Mouse (Mus musculus) myocyte (in vitro differentiated cells): ENCODE data around the gene Pheta1. TPM values are rescaled to one million over a fixed set of nuclear protein-coding genes. Genes with fewer than 3 reads are reported as not detected.

Experiments used
- H3K27me3 ChIP-seq: one replicate; pipeline ENCODE4 v1.6.1; 2011; ENCODE audit not compliant: control insufficient read depth, insufficient read depth, insufficient read length
- H3K36me3 ChIP-seq: one replicate; pipeline ENCODE4 v1.6.1; 2011; ENCODE audit not compliant: control insufficient read depth, insufficient read depth
- H3K4me2 ChIP-seq: one replicate; pipeline ENCODE4 v1.6.1; 2011; ENCODE audit warnings: low read depth, control low read depth
- H3K4me3 ChIP-seq: one replicate; pipeline ENCODE4 v1.5.1; 2011; ENCODE audit warnings: mild to moderate bottlenecking, control low read depth, moderate library complexity
- H3K79me2 ChIP-seq: one replicate; pipeline ENCODE4 v1.6.1; 2011; ENCODE audit not compliant: control insufficient read depth, insufficient read depth
- H3ac ChIP-seq: one replicate; pipeline ENCODE4 v1.6.1; 2011; ENCODE audit not compliant: control insufficient read depth, insufficient read length
- CEBPB ChIP-seq: IDR thresholded peaks from 2 replicates; pipeline ENCODE4 v1.6.1; 2011; ENCODE audit warnings: mild to moderate bottlenecking, moderate library complexity; ENCODE audit not compliant: poor library complexity, insufficient read depth, severe bottlenecking
- E2F4 ChIP-seq: IDR thresholded peaks from one replicate; pipeline ENCODE4 v1.6.1; 2011; ENCODE audit warnings: mild to moderate bottlenecking, control low read depth, moderate library complexity; ENCODE audit not compliant: insufficient read depth
- MAX ChIP-seq: IDR thresholded peaks from one replicate; pipeline ENCODE4 v1.6.1; 2011; ENCODE audit warnings: low read depth, mild to moderate bottlenecking, control low read depth
- MYOD1 ChIP-seq, 3 experiments: IDR thresholded peaks; one replicate each; pipeline ENCODE4 v1.6.1; 2011; ENCODE audit warnings: control low read depth in 2 of 3, low read depth in 2 of 3, mild to moderate bottlenecking in 2 of 3, moderate library complexity in 1 of 3; ENCODE audit not compliant: insufficient read length in 2 of 3, control insufficient read depth in 1 of 3
- MYOG ChIP-seq, 3 experiments: IDR thresholded peaks; one replicate each; pipeline ENCODE4 v1.6.1; 2011; ENCODE audit warnings: control low read depth in 2 of 3, low read depth in 2 of 3, mild to moderate bottlenecking in 2 of 3; ENCODE audit not compliant: insufficient read length in 2 of 3, control insufficient read depth in 1 of 3, insufficient read depth in 1 of 3
- POLR2A ChIP-seq: IDR thresholded peaks from one replicate; pipeline ENCODE4 v1.6.1; 2011; ENCODE audit warnings: low read depth, mild to moderate bottlenecking, control low read depth, moderate library complexity; ENCODE audit not compliant: insufficient read length
- POLR2AphosphoS2 ChIP-seq: IDR thresholded peaks from one replicate; pipeline ENCODE4 v1.6.1; 2011; ENCODE audit warnings: low read depth, control low read depth; ENCODE audit not compliant: insufficient read length
- REST ChIP-seq: IDR thresholded peaks from one replicate; pipeline ENCODE4 v1.6.1; 2011; ENCODE audit warnings: mild to moderate bottlenecking, control low read depth, moderate library complexity; ENCODE audit not compliant: insufficient read depth, insufficient read length
- SRF ChIP-seq: IDR thresholded peaks from one replicate; pipeline ENCODE4 v1.6.1; 2011; ENCODE audit warnings: low read depth; ENCODE audit not compliant: control insufficient read depth, insufficient read length
- TCF12 ChIP-seq: IDR thresholded peaks from one replicate; pipeline ENCODE4 v1.6.1; 2011; ENCODE audit warnings: mild to moderate bottlenecking, control low read depth; ENCODE audit not compliant: poor library complexity, insufficient read depth, severe bottlenecking
- TCF3 ChIP-seq: IDR thresholded peaks from one replicate; pipeline ENCODE4 v1.6.1; 2011; ENCODE audit warnings: low read depth, control low read depth; ENCODE audit not compliant: insufficient read length
- USF1 ChIP-seq: IDR thresholded peaks from one replicate; pipeline ENCODE4 v1.6.1; 2011; ENCODE audit warnings: low read depth, mild to moderate bottlenecking, control low read depth, moderate library complexity
- polyA plus RNA-seq: library from polyadenylated mRNA; unstranded; fragments of >200 nt; fragmentation: generic; extraction: Trizol; gene quantifications from one replicate; pipeline ENCODE4 v1.2.1, GENCODE M21; 2012; ENCODE audit warnings: missing spikeins

Pheta1 gene
- polyA plus RNA-seq, 1 experiment: 9.8 TPM

- peaks cover 17% of the 10 kb centered on the region for H3K79me2 ChIP-seq
- no peak overlapping the region for H3K4me2 ChIP-seq
- H3K36me3 ChIP-seq: peaks cover 30% of the 10 kb centered on the region
- H3ac ChIP-seq: no peak overlapping the region
- no peak overlapping the region for H3K4me3 ChIP-seq
- TF ChIP-seq TCF12 (no peak), REST (no peak), MYOD1 (IDR thresholded peaks at IDR 0.05; ENCODE audit: control insufficient read depth in 1 of 3, insufficient read length in 2 of 3, low read depth in 2 of 3) (no peak), POLR2A (peak; percentile 18), POLR2AphosphoS2 (peak; percentile 9)
- H3K27me3 ChIP-seq: no peaks in the 10 kb centered on the region
Measured at GRCm38 (mm10) chr5:121810331-121811151, 38.2 kb upstream of the Pheta1 start.

- TF ChIP-seq MYOG (IDR thresholded peaks at IDR 0.05; ENCODE audit: control insufficient read depth in 1 of 3, insufficient read depth in 1 of 3, insufficient read length in 2 of 3, low read depth in 2 of 3) (peak in 1 of 3 experiments; percentile 61), SRF (no peak), TCF12 (no peak), MAX (no peak), POLR2AphosphoS2 (peak; percentile 50)
- no peak overlapping the region for H3K4me2 ChIP-seq
Measured at GRCm38 (mm10) chr5:121811485-121811931, 37.3 kb upstream of the Pheta1 start.

GRCm38 (mm10) chr5:121812526-121813243, 36.1 kb upstream of the Pheta1 start:
- Histone ChIP-seq H3K4me2 (no peak overlapping the region), H3K36me3 (peaks cover 50% of the 10 kb centered on the region), H3K4me3 (no peak overlapping the region), H3K27me3 (no peaks in the 10 kb centered on the region), H3K79me2 (peaks cover 20% of the 10 kb centered on the region), H3ac (no peak overlapping the region)
- TF ChIP-seq TCF3: no peak
- peak; percentile 5 for TF ChIP-seq POLR2A

More at GRCm38 (mm10) chr5:121811485-121811931, 37.3 kb upstream of the Pheta1 start:
- Histone ChIP-seq H3K79me2 (peaks cover 17% of the 10 kb centered on the region), H3ac (no peak overlapping the region), H3K4me3 (no peak overlapping the region), H3K27me3 (no peaks in the 10 kb centered on the region), H3K36me3 (peaks cover 39% of the 10 kb centered on the region)

- Histone ChIP-seq H3ac (no peak overlapping the region), H3K27me3 (no peaks in the 10 kb centered on the region), H3K4me2 (no peak overlapping the region), H3K4me3 (no peak overlapping the region), H3K79me2 (peaks cover 20% of the 10 kb centered on the region), H3K36me3 (peaks cover 55% of the 10 kb centered on the region)
- no peak for TF ChIP-seq USF1
- TF ChIP-seq MYOD1 (IDR thresholded peaks at IDR 0.05; ENCODE audit: control insufficient read depth in 1 of 3, insufficient read length in 2 of 3, low read depth in 2 of 3): peak in 1 of 3 experiments; percentile 8
- TF ChIP-seq POLR2A: peak; percentile 47
- TF ChIP-seq POLR2AphosphoS2: peak; percentile 72
Measured at GRCm38 (mm10) chr5:121813744-121814143, 35.0 kb upstream of the Pheta1 start.

GRCm38 (mm10) chr5:121815067-121815466, 33.7 kb upstream of the Pheta1 start:
- Histone ChIP-seq H3K36me3 (peaks cover 65% of the 10 kb centered on the region), H3K4me3 (no peak overlapping the region), H3K4me2 (no peak overlapping the region), H3K27me3 (no peaks in the 10 kb centered on the region), H3ac (no peak overlapping the region), H3K79me2 (peaks cover 9% of the 10 kb centered on the region)
- TF ChIP-seq POLR2A (peak; percentile 47), REST (no peak), POLR2AphosphoS2 (peak; percentile 54), E2F4 (no peak), CEBPB (no peak), MYOD1 (IDR thresholded peaks at IDR 0.05; ENCODE audit: control insufficient read depth in 1 of 3, insufficient read length in 2 of 3, low read depth in 2 of 3) (no peak), MYOG (IDR thresholded peaks at IDR 0.05; ENCODE audit: control insufficient read depth in 1 of 3, insufficient read depth in 1 of 3, insufficient read length in 2 of 3, low read depth in 2 of 3) (no peak), USF1 (no peak), TCF12 (no peak), TCF3 (no peak), MAX (no peak), SRF (no peak)
